8 mouse cellular contexts compared by ENCODE assay signal in the genomic region with DNA sequence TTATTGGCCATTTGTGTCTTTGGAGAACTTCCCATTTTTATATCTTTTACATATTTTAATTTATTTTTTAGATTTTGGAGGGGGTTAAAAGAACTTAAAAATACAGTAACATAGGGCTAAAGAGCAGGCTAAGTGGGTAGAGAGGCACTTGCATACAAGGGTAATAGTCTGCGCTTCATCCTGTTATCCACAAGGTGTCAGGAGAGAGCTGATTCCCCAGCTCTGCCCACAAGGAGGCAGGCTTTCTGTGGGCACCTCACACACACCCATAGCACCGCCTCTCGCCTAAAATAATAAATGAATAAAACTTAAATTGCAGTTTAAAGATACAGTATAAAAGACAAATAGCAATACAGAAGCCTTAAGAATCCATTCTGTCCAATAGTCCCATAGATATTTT. TPM values are rescaled to one million over a fixed set of nuclear protein-coding genes. Genes with fewer than 3 reads are reported as not detected.
A peak's percentile ranks its signal among the peaks of the same experiment; 100 is the strongest.
DNase-seq lines count a peak whose midpoint lies in the region; ATAC-seq and TF ChIP-seq lines count a peak whose summit lies in the region.

No protein-coding gene starts in this region.

- no peak overlapping the region for H3K27ac ChIP-seq in hindbrain, embryonic 10.5 days
- H3K27ac ChIP-seq in hindbrain, embryonic 12.5 days = no peak overlapping the region
- H3K27ac ChIP-seq in liver, embryonic 14.5 days = no peak overlapping the region

- no peak for TF ChIP-seq EP300 in liver, embryonic 14.5 days (IDR thresholded peaks at IDR 0.05; ENCODE audit: low read depth)

- no peak overlapping the region for H3K4me2 ChIP-seq in hindbrain, embryonic 12.5 days (replicated peaks)
- H3K4me2 ChIP-seq in liver, embryonic 14.5 days (ENCODE audit: low read depth) = no peak overlapping the region

- H3K4me3 ChIP-seq in hindbrain, embryonic 10.5 days = no peak overlapping the region
- H3K4me3 ChIP-seq in hindbrain, embryonic 12.5 days = no peak overlapping the region
- H3K4me3 ChIP-seq in E14TG2a.4 (replicated peaks; ENCODE audit: low read length) = no peak overlapping the region
- H3K4me3 ChIP-seq in liver, embryonic 14.5 days (ENCODE audit: insufficient read depth in 1 of 2, low read depth in 2 of 2, low read length in 2 of 2) = no peak overlapping the region

- TF ChIP-seq CTCF in E14TG2a.4 (conservative IDR thresholded peaks at IDR 0.05; ENCODE audit: low read length) = peak; percentile 71
- TF ChIP-seq CTCF in liver, embryonic 14.5 days (IDR thresholded peaks at IDR 0.05; ENCODE audit: low read depth) = peak; percentile 91

- no peaks in the 10 kb centered on the region for H3K9me3 ChIP-seq in hindbrain, embryonic 10.5 days
- H3K9me3 ChIP-seq in hindbrain, embryonic 12.5 days (replicated peaks) = no peaks in the 10 kb centered on the region
- H3K9me3 ChIP-seq in E14TG2a.4 (ENCODE audit: low read length) = no peaks in the 10 kb centered on the region
- H3K9me3 ChIP-seq in liver, embryonic 14.5 days (ENCODE audit: control insufficient read depth, low read length) = no peaks in the 10 kb centered on the region

- 32% methylated on average over 3 of the region's 3 CpGs for WGBS in hindbrain, embryonic 10.5 days
- WGBS in hindbrain, embryonic 12.5 days = 38% methylated on average over 3 of the region's 3 CpGs
- 13% methylated on average over 3 of the region's 3 CpGs for WGBS in liver, embryonic 14.5 days (ENCODE audit: insufficient replicate concordance)

- no peak overlapping the region for H3K9ac ChIP-seq in hindbrain, embryonic 12.5 days
- H3K9ac ChIP-seq in liver, embryonic 14.5 days (replicated peaks) = no peak overlapping the region

- no peaks in the 10 kb centered on the region for H3K36me3 ChIP-seq in hindbrain, embryonic 10.5 days
- H3K36me3 ChIP-seq in hindbrain, embryonic 12.5 days = no peaks in the 10 kb centered on the region
- H3K36me3 ChIP-seq in E14TG2a.4 (ENCODE audit: insufficient read depth, low read length) = no peaks in the 10 kb centered on the region
- H3K36me3 ChIP-seq in liver, embryonic 14.5 days (replicated peaks; ENCODE audit: control insufficient read depth, insufficient read depth, low read depth) = no peaks in the 10 kb centered on the region

- no peaks in the 10 kb centered on the region for H3K4me1 ChIP-seq in hindbrain, embryonic 10.5 days (replicated peaks)
- H3K4me1 ChIP-seq in hindbrain, embryonic 12.5 days = no peaks in the 10 kb centered on the region
- peaks cover 11% of the 10 kb centered on the region; the same call in 1 of the 2 replicates for H3K4me1 ChIP-seq in E14TG2a.4 (replicated peaks; ENCODE audit: low read depth, low read length)
- no peaks in the 10 kb centered on the region for H3K4me1 ChIP-seq in liver, embryonic 14.5 days (replicated peaks; ENCODE audit: control insufficient read depth in 2 of 2, insufficient read depth in 2 of 2, low read length in 1 of 2)

- H3K27me3 ChIP-seq in hindbrain, embryonic 10.5 days (ENCODE audit: insufficient read depth, poor library complexity, severe bottlenecking) = no peaks in the 10 kb centered on the region
- no peaks in the 10 kb centered on the region for H3K27me3 ChIP-seq in hindbrain, embryonic 12.5 days
- no peaks in the 10 kb centered on the region for H3K27me3 ChIP-seq in E14TG2a.4 (ENCODE audit: insufficient read depth, low read length)
- no peaks in the 10 kb centered on the region for H3K27me3 ChIP-seq in liver, embryonic 14.5 days (ENCODE audit: control insufficient read depth, insufficient read depth, low read length)

- DNase-seq in hindbrain, embryonic 10.5 days (ENCODE audit: low spot score) = peak; percentile 17
- peak; percentile 20 for DNase-seq in 3134 (ENCODE audit: extremely low read depth, insufficient read length, low spot score)
- DNase-seq in embryo, embryonic 10.5 days (ENCODE audit: low spot score) = peak; percentile 73
- DNase-seq in liver, embryonic 14.5 days (ENCODE audit: low read depth in 3 of 3, low spot score in 3 of 3) = peak; percentile 5 to 22 (median 7)
- DNase-seq in thymus, postnatal 4 days = peak; percentile 38
- DNase-seq in gastrocnemius, adult 18-20 months (ENCODE audit: low spot score) = no peak

- no peak for ATAC-seq in hindbrain, embryonic 12.5 days (ENCODE audit: low FRiP score)
- no peak for ATAC-seq in liver, embryonic 14.5 days (ENCODE audit: insufficient read depth)

RNA-seq across cellular contexts. Expression of a gene that starts 17.5 kb away (rescaled TPM):
- polyA plus RNA-seq in hindbrain, embryonic 10.5 days (2016; fragmentation: Nextera tagmentation; extraction: Ambion mirVana) = not detected in 2 replicates
- not detected in 2 replicates for polyA plus RNA-seq in hindbrain, embryonic 12.5 days (2016; fragmentation: Nextera tagmentation; extraction: Ambion mirVana)
- polyA plus RNA-seq in liver, embryonic 14.5 days (2012; rRNA removed) = not detected in 2 replicates
- polyA plus RNA-seq in liver, embryonic 14.5 days (2014; fragmentation: Nextera tagmentation; extraction: Ambion mirVana) = not detected in 2 replicates
- not detected for total RNA-seq in gastrocnemius, adult 18-20 months (2021)

RNA-seq across cellular contexts. Expression of a gene that starts 29.6 kb away (rescaled TPM):
- polyA plus RNA-seq in hindbrain, embryonic 10.5 days (2016; fragmentation: Nextera tagmentation; extraction: Ambion mirVana) = not detected in 2 replicates
- polyA plus RNA-seq in hindbrain, embryonic 12.5 days (2016; fragmentation: Nextera tagmentation; extraction: Ambion mirVana) = not detected in 2 replicates
- not detected in 2 replicates for polyA plus RNA-seq in liver, embryonic 14.5 days (2012; rRNA removed)
- polyA plus RNA-seq in liver, embryonic 14.5 days (2014; fragmentation: Nextera tagmentation; extraction: Ambion mirVana) = not detected in 2 replicates
- total RNA-seq in gastrocnemius, adult 18-20 months (2021) = not detected

RNA-seq across cellular contexts. Expression of a gene that starts 32.1 kb away (rescaled TPM):
- not detected in 2 replicates for polyA plus RNA-seq in hindbrain, embryonic 10.5 days (2016; fragmentation: Nextera tagmentation; extraction: Ambion mirVana)
- not detected in 2 replicates for polyA plus RNA-seq in hindbrain, embryonic 12.5 days (2016; fragmentation: Nextera tagmentation; extraction: Ambion mirVana)
- not detected in 2 replicates for polyA plus RNA-seq in liver, embryonic 14.5 days (2012; rRNA removed)
- not detected in 2 replicates for polyA plus RNA-seq in liver, embryonic 14.5 days (2014; fragmentation: Nextera tagmentation; extraction: Ambion mirVana)
- not detected for total RNA-seq in gastrocnemius, adult 18-20 months (2021)

RNA-seq across cellular contexts. Expression of a gene that starts 39.0 kb away (rescaled TPM):
- not detected in 2 replicates for polyA plus RNA-seq in hindbrain, embryonic 10.5 days (2016; fragmentation: Nextera tagmentation; extraction: Ambion mirVana)
- not detected in 2 replicates for polyA plus RNA-seq in hindbrain, embryonic 12.5 days (2016; fragmentation: Nextera tagmentation; extraction: Ambion mirVana)
- polyA plus RNA-seq in liver, embryonic 14.5 days (2012; rRNA removed) = not detected in 2 replicates
- not detected in 2 replicates for polyA plus RNA-seq in liver, embryonic 14.5 days (2014; fragmentation: Nextera tagmentation; extraction: Ambion mirVana)
- not detected for total RNA-seq in gastrocnemius, adult 18-20 months (2021)

RNA-seq across cellular contexts. Expression of a gene that starts 55.1 kb away (rescaled TPM):
- polyA plus RNA-seq in hindbrain, embryonic 10.5 days (2016; fragmentation: Nextera tagmentation; extraction: Ambion mirVana) = 1.6 and 1.8 TPM in 2 replicates
- 1.6 and 2.1 TPM in 2 replicates for polyA plus RNA-seq in hindbrain, embryonic 12.5 days (2016; fragmentation: Nextera tagmentation; extraction: Ambion mirVana)
- polyA plus RNA-seq in liver, embryonic 14.5 days (2012; rRNA removed) = 1.3 TPM in 2 replicates
- polyA plus RNA-seq in liver, embryonic 14.5 days (2014; fragmentation: Nextera tagmentation; extraction: Ambion mirVana) = 0.77 and 0.91 TPM in 2 replicates
- 10 to 100 TPM; 68.1 to 69.4 TPM for total RNA-seq in gastrocnemius, adult 18-20 months (2021)
